Mouse (Mus musculus) cortical plate, adult 2 months (tissue): ENCODE measurements around the gene Neurod2.

Experiments used
- CTCF ChIP-seq: fragments of 200-500 bp; IDR thresholded peaks from 2 replicates; pipeline ENCODE4 v1.5.1; 2011; ENCODE audit warnings: mild to moderate bottlenecking, control low read depth, low read length; ENCODE audit not compliant: insufficient read depth; ENCODE audit errors: extremely low read depth
- POLR2A ChIP-seq: fragments of 200-500 bp; IDR thresholded peaks from 2 replicates; pipeline ENCODE4 v1.6.1; 2011; ENCODE audit warnings: mild to moderate bottlenecking, low read length, control low read depth; ENCODE audit not compliant: insufficient read depth; ENCODE audit errors: extremely low read depth

GRCm38 (mm10) chr11:98352272-98352990, 23.0 kb upstream of the Neurod2 start:
- no peak for TF ChIP-seq POLR2A
- no peak for TF ChIP-seq CTCF
